Mouse (Mus musculus): ENCODE measurements around the gene Col7a1.
A peak's percentile ranks its signal among the peaks of the same experiment; 100 is the strongest.

Col7a1 gene

DNA sequence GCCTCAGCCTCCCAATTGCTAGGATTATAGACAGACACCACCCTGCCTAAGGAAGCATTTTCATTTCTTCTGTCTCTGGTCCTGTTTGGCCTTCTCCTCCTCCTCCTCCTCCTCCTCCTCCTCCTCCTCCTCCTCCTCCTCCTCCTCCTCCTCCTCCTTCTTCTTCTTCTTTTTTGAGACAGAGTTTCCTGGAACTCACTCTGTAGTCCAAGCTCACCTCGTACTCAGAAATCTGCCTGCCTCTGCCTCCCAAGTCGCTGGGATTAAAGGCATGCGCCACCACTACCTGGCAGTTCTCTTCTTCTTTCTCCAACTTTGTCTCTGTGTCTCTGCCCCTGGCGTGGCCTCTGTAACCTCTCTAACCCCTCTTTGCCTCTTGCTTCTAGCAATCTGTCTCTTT lies 32.3 kb downstream of the Col7a1 start, which contains the start of gene Ucn2:
Gene Ucn2, plus strand, starts transcription at position 301 of the 400 bp plus-strand sequence.
- DNase-seq (ENCODE audit: low spot score): no peak

DNA sequence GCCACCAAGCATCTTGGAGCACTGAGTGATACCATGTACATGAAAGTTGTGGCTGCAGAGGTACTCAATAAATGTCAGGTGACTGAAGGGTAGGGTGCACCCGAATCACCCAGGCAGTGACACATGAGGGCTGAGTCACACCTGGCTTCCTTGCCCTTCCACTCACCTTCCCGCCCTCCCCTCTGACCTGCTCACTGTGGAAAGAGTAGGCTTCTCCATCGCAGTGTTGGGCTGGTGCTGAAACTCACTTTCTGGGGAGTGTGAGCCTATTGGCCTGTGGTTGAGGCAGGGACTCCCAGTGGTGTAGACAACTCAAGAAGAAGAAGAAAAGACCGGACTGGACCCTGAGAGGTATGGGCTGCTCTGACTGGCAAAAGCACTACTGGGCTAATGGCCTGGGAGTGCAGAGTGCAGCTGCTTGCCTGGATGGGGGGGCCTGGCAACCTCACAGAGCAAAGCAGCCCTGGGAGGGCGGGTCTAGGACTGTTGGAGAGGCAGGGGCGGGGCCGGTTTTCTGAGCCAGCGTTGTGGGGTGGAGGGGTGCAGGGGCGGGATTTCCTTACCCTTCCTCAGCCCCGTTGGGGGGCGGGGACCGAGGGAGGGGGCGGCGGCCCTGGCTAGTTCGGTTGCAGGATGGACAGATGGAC lies 34.4 kb downstream of the Col7a1 start:
- DNase-seq (ENCODE audit: low spot score): no peak

DNA sequence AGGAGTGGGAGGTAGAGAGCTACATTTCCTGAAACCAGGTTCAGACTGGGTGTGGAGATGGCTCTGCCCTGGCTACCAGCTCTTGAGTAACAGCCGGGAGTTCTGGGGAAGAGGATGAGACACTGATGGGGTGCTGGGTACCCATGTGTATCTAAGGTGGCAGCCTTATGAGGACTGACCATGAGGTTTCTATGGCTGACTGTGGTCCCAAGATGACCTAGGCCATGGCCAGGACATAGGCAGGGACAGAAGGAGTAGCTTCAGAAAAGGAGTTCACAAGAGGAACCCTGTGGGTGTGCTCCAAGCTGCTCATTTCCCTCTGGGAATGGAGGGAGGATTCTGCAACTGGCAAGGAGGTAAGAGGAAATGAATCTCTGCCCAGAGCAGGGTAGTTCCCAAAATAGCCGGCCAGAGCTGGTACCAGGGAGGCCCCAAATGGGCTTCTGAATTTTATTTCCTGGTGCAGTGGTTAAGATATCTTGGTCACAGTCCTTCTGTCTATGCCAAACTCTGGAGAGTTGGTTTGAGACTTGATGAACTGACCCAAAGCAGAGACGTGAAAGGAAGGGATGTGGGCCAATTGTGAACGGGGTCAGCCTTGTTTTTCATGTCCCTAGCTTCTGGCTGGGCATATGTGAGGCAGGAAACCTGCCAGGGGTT lies 36.5 kb downstream of the Col7a1 start:
- no peak for DNase-seq (ENCODE audit: low spot score)

DNA sequence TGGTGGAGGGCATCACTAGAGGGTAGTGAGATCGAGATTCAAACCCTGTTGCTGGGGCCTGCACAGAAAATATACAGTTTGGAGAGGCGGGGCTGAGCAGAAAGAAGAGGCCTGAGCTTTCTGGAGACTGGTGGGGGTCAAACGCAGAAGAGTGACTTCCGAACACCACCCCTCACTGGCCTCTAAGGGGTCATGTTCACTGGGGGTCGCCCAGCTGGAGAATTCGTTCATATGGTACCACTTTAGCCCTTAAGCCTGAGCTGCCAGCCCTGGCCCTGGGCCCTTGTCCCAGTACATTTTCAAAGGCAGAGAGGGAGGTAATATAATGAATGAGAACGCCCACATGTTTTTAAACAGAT lies 37.1 kb downstream of the Col7a1 start:
- no peak for DNase-seq (ENCODE audit: low spot score)

DNA sequence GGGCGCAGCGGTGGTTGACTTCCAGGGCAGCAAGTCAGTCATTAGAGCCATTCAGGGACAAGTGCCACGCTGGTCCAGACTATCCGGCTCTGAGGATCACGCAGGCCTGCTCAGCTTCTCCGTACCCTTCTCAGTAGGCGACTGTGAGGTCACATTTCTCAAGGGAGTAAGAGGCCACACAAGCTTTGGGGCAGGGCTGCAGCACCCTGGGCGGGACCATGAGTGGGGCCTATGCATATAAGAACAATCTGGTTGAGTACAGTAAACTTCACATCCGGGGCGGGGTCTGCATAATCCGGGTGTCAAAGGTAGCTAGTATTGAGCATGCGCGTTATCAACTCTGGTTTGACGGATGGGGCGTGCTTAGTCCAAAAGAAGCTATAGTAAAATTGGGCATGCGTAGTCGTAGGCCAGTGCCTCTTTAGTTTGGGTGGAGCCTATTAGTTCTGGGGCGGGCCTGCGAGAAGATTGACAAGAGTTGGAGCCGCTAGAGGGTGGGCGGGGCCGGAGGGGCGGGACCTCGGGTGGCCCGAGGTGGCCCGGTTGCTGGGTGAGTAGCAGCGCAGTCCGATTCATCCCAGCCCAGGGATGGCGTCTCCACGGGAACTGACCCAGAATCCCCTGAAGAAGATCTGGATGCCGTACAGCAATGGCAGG lies 38.2 kb downstream of the Col7a1 start, which contains the start of gene Pfkfb4:
Gene Pfkfb4, plus strand, starts transcription at position 351 of the 657 bp plus-strand sequence.
- DNase-seq (ENCODE audit: low spot score): peak; percentile 97

DNA sequence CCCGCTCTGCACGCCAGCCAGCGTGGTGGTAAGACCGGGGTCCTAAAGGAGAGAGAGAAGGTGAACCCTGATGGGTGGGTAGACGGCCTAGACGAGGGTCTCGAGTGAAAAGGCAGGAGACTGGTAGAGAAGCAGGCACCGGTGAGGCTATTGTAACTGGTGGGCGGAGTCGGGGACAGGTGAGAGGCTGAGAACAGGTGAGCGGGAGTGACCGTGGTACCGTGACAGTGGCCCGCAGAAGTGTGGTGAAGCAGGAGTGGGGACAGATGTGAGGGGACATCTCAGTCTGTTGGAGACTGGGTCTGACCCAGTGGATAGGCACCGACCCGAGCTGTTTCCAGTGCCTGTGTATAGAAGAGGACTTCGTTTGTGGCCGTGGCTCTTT lies 38.7 kb downstream of the Col7a1 start:
- DNase-seq (ENCODE audit: low spot score): no peak

DNA sequence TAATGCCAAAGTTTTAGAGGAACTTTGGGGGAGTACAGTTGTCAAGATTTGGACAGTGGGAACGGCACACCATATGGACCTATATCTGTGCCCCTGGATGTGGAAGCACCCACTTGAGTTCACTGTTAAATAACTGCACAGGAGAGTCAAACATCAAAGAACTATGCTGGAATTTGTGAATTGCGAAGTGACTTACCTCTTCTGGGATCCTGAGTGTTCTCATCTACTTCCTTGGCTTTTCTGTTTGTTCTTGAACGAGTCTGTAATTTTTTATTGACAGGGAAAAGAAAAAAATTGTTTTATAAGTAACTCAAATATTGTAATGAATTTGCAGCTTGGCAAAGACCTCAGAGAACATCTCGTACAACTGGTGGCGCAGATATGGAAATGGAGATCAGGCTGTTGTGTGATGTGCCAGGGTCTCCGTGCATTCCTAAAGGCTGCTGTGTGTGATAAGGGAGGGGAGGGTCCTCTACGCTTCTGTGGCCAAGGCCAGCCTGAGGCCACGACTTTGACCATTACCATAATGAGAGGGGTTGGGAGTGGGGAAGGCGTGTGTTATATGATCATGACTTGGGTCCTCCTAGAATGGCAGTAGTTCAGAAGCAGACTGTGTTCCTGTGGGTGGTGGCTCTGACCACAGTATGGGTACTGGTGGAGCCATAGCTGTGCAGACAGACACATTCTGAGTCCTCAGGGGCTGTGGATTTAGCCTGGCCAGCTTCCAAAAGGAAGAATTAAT lies 39.4 kb downstream of the Col7a1 start:
- DNase-seq (ENCODE audit: low spot score): no peak

DNA sequence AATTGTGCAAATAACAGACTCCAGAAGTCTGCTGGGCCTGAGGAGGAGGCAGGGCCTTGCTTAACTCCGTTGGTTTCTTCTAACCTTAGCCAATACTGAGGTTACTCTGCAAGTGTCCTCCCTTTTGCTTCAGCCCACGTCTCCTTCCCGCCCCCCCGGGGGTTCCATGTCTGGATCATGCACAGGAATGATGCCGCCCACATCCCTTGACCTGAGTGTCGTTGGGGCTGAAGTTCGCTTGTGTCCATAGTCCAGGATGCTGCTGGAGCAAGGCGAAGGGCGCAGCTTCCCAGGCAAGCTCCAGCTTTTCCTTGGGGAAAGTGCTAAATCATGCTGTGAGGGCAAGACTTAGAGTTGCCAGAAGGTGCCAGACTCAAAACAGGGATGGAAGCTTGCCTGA lies 43.0 kb downstream of the Col7a1 start:
- no peak for DNase-seq (ENCODE audit: low spot score)

DNA sequence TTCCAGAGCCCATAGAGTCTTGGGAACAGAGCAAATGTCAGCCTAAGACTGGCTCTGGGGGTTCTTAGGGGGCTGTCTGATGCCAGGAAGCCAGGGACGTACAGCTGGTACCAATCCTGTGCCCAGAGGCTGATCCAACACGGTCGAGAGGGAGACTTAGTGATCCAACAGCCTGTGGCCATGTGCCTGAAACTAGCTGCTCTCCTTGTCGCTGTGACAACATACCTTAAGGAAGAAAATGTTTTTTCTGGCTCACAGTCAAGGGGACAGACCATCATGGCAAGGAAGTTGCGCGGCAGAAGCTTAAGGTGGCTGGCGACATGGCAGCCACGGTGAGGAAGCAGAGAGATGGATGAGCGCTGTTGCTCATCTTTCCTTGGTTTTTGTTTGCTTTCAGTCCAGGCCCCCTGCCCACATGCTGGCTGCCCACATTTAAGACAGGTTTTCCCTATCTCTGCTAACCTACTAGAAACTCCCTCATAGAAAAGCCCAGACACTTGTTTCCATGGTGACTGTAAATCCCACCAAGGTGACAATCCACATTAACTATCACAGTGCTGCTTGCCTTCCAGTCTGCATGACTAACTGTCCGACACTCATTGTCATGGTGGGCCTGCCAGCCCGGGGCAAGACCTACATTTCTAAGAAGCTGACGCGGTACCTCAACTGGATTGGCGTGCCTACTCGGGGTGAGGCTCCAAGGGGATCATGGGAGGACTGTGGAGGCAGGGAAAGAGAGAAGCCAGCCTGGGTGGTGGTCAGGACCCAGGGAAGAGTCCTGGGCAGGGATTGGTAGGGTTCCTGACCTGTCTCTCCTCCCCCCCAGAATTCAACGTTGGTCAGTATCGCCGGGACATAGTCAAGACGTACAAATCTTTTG lies 45.1 kb downstream of the Col7a1 start:
- DNase-seq (ENCODE audit: low spot score): no peak

DNA sequence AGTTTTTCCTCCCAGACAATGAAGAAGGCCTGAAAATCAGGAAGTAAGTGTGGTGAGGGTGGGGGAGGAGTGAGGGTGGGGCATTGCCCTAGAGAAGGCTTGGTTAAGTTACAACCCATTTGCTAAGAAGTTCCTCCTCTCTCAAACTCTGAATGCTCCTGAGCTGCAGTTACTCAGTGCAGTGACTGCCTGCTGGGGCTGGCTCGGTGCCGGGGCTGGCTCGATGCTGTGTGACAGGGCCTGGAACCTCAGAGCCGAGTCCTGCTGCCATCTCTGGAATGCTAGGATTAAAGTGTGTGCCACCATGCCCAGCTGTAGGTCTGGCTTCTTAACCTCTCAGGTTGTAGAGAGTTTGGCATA lies 45.8 kb downstream of the Col7a1 start:
- DNase-seq (ENCODE audit: low spot score): no peak

DNA sequence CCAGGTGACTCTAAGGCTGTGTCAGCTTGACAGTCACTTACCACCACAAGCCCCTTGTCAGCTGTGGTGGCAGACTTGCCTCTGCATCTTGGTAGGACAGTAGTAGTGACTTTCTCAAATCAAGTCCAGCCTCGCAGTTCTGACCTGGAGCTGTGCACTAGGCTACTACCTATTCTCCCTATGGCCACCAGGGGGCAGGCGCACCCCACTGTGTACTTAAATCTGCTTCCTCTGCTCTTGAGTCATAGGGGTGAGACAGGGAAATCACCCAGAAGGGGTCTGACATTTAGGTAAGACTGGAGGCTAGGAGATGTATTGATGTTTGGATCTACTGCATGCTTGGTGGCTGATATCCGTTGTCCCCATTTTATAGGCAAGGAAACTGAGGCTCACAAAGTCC lies 47.3 kb downstream of the Col7a1 start:
- no peak for DNase-seq (ENCODE audit: low spot score)

DNA sequence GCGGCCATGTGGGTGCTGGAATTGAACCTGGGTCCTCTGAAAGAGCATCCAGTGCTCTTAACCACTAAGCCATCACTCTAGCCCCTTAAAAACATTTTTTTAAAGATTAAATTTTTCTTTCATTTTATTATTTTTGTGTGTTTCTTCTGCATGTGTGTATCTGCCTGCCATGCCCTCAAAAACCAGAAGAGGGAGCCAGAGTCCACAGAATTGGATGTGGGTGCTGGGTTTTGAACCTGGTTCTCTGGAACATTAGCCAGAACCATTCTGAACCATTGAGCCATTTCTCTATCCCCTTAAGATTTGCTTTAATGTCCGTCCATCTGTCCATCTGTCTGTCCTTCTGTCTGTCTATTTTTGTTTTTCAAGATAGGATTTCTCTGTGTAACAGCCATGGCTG lies 49.8 kb downstream of the Col7a1 start:
- no peak for DNase-seq (ENCODE audit: low spot score)

DNA sequence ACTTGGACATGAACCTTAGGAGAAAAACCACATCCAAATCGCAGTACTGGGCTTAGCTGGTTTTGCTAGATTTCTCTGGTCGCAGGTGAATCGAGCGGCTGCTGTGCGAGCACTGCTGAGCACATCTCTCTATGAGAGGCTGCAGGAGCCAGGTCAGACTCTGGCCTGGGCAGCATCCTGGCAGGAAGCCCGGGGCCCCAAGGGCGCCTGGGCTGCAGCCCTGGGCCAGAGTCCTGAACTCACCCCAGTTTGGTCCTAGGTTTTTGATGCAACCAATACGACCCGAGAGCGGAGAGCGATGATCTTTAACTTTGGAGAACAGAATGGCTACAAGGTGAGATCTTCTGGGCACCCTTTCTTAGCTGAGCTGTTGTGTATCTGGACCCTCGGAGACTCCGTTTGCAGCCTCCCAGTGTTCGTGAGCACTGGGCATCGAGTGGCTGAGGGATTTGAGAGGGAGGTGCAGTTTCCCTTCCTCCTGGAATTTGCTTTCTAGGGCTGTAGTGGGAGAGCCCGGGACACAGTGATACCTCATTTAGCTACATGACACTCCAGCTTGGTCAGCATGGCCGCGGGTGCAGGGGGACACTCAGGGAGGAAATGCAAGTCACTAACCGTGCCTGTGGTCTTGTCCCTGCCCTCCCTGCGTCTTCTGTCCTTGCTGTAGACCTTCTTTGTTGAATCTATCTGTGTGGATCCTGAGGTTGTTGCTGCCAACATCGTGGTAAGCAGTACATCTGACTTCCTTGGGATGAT lies 53.8 kb downstream of the Col7a1 start:
- DNase-seq (ENCODE audit: low spot score): no peak

DNA sequence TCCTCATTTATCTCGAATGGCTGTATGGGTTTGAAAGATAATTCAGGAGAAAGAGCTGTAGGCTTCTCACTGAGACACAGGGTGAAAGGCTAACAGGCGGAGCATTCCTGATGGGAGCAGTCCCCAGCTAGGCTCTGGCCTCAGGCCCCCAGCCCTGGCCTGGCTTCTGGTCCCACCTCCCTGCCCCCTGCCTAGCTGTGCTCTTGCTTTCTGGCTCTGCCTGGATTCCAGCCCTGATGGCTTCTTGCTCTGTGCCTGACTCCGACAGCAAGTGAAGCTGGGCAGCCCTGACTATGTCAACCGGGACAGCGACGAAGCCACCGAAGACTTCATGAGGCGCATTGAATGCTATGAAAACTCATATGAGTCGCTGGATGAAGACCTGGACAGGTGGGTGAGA lies 54.7 kb downstream of the Col7a1 start:
- no peak for DNase-seq (ENCODE audit: low spot score)

DNA sequence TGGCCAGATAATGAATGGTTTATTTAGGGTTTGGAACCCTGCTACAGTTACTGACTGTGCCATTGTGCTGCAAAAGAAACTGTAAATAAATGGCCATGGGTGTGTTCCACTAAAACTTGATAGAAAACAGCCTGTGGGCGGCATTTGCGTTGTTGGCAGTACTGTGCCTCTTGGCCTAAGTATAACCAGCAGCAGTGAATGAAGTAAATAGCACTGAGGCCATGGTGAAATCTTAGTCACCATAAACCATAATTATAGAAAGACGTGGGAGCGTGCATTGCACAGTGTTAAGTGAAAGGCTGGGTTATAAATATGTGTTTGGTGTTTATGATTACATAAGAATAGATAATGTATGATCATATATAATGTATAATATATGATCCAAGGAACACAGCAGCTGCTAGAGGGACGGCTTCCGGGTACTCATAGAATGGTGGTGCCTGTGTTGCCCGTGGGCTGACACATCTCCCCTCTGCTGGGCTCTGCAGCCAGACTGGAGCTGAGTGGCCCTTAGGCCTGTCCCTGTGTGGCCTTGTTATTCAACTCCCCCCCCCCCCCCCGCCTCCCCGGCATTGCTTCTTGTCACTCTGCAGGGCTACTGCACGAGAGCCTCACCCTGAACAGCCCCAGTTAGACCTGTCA lies 55.7 kb downstream of the Col7a1 start:
- DNase-seq (ENCODE audit: low spot score): no peak

DNA sequence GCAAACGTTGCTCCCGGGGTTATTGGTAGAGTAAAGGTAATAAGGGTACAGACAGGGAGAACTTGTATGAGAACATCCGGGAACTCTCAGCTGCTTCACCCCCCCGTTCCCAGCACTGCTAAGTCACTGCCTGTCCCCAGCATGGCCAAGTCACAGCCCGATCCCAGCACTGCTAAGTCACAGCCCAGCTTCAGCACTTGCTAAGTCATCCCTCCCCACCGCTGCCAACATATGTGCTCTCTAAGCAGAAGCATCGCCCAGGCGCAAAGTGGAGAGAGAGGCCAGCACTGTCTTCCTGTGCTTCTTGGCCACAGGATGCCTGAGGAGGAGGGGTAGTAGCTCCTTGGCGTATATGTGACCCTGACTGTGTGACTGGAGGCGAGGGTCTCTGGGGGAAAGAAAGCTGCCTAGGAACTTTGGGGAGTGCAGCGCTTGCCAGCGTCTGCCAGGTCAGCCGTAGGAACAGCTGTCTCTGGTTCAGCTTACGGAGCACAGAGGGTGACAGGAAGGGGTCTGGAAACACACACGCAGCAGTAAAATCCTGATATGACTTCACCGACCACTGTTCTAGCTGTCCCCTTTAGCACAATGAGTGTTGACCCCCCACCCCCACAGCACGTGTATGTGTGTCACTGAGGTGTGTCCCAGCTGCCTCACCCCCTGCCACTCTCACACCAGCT lies 56.4 kb downstream of the Col7a1 start:
- DNase-seq (ENCODE audit: low spot score): no peak

DNA sequence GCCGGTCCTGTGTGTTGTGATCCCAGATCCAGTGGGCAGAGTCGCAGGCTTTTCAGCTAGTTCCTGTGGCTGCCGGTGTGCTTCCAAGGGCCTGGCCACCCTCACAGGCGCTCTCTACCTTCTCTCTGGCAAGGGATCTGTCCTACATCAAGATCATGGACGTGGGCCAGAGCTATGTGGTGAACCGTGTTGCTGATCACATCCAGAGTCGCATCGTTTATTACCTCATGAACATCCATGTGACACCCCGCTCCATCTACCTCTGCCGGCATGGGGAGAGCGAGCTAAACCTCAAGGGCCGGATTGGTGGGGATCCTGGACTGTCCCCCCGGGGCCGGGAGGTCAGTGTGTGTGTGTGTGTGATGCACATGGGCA lies 56.9 kb downstream of the Col7a1 start:
- DNase-seq (ENCODE audit: low spot score): no peak

DNA sequence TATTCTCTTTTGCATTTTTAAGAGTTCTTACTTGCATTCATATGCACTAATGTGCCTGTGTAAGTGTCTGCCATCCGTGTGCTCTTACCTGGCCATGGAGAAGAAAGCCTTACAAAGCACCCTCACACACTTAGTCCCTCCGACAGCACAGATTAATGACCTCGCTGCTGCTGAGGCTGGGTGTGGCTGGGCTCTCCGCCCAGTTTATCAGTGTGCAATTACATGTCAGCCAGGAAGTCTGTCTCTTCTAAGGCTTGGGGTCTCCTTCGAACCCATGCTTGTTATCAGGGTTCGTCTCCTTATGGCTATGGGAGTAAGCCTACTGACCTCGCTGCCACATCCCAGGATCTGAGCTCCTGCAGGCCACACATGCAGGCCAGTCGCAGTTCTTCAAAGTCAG lies 62.0 kb downstream of the Col7a1 start:
- no peak for DNase-seq (ENCODE audit: low spot score)

DNA sequence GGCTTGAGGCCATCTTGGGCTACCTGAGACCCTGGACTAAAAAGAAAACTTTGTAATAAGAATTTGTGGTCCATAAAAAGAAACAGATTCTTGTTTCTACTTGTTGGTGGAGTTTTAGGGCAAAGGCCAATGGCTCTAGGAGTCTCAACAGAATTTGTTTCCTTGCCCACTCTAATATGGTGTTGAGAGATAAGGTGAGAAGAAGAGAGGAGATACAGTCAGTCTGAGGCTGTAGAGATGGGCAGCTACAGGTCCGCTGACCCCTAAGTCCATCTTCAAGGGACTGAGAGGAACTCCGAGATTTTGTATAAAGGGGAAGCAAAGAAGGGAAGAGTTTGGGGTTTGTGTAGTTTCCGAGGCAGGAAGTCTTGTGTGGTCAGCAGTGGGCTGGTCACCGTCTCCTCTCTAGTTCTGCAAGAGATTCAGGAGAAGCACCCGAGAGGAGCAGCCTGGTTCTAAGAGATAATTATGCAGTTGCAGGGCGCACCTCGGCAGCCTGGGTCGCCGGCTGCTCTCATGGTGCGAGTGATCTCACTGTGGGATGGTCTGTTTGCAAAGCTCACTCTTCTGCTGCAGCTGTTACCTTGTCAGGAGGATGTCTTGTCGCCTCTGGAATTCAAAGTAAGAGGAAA lies 63.7 kb downstream of the Col7a1 start:
- DNase-seq (ENCODE audit: low spot score): no peak

DNA sequence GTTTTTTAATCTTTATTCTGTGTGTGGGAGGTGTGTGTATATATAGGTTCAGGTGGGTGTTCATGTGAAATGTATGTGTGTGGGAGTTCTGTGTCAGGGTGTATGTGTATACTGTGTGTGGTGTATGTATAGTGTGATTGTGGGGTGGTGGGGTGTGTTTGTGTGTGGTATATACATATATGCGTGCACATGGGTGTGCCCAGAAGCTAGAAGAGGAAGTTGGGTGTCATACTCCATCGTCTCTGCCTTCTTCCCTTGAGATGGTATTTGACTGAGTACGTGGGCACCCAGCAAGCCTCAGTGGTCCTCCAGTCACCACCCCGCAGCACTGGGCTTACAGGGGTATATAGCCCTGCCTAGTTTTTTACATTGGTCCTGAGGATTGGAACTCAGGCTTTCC lies 68.0 kb downstream of the Col7a1 start:
- no peak for DNase-seq (ENCODE audit: low spot score)
